Mouse (Mus musculus) left cerebral cortex, postnatal 10 days (tissue): ENCODE results near the gene Wipf3. TPM values are rescaled to one million over a fixed set of nuclear protein-coding genes. Genes with fewer than 3 reads are reported as not detected.

ENCODE experiments used
- DNase-seq, 2 experiments: peaks; one replicate each; pipeline ENCODE4 v3.0.0; 2021 to 2022; ENCODE audit warnings: low spot score in 2 of 2, mixed read lengths in 1 of 2; ENCODE audit errors: extremely low spot score in 1 of 2
- intact Hi-C: fragments of 180-260 bp; cut with DNase I; formaldehyde crosslinking; loops from one replicate; pipeline ENCODE4 v1.15.1; 2025
- total RNA-seq, 2 experiments: library from RNA; stranded (reverse); gene quantifications; 2 replicates each; pipeline ENCODE4 v1.2.3; 2021

Gene Wipf3
- total RNA-seq, 2 experiments from 2014 or later = 23.2 to 33.3 TPM

- no peak for DNase-seq
- intact Hi-C loops = no loop called here
Observed at GRCm38 (mm10) chr6:54550801-54551323, 121.5 kb downstream of the Wipf3 start.

GRCm38 (mm10) chr6:54552721-54553413, 123.5 kb downstream of the Wipf3 start:
- intact Hi-C loops = no loop called here
- no peak for DNase-seq

Other genes with a start within 250 kb of the Wipf3 start
- gene Prr15, start 103.8 kb upstream of the Wipf3 start, total RNA-seq = 1 to 10 TPM; 1.4 to 2.3 TPM
- 100 to 1,000 TPM; 198 to 206 TPM for gene Scrn1, start 136.9 kb downstream of the Wipf3 start, total RNA-seq
- 10 to 100 TPM in 1 of 2 experiments, 1 to 10 TPM in 1; 9.1 to 11.0 TPM for gene Plekha8, start 165.5 kb downstream of the Wipf3 start, total RNA-seq
- gene Fkbp14, start 167.7 kb downstream of the Wipf3 start, total RNA-seq = 10 to 100 TPM in 1 of 2 experiments, 1 to 10 TPM in 1; 8.1 to 10.7 TPM